Mouse (Mus musculus): ENCODE data around the gene Sesn2. TPM values are rescaled to one million over a fixed set of nuclear protein-coding genes. Genes with fewer than 3 reads are reported as not detected.

The Sesn2 gene
- polyA plus RNA-seq, 1 experiment from 2014 or later, result 12.7 TPM

Other genes with a start within 250 kb of the Sesn2 start
- 35.4 and 38.1 TPM in 2 replicates for gene Gmeb1, start 248.9 kb downstream of the Sesn2 start, polyA plus RNA-seq (2015; fragmentation: Nextera tagmentation; extraction: Ambion mirVana)
- 46.0 and 48.5 TPM in 2 replicates for gene Taf12, start 236.1 kb downstream of the Sesn2 start, polyA plus RNA-seq (2015; fragmentation: Nextera tagmentation; extraction: Ambion mirVana)
- gene Rab42, start 207.1 kb downstream of the Sesn2 start, polyA plus RNA-seq (2015; fragmentation: Nextera tagmentation; extraction: Ambion mirVana), result 1.4 and 2.5 TPM in 2 replicates
- gene Trnau1ap, start 181.0 kb downstream of the Sesn2 start, polyA plus RNA-seq (2015; fragmentation: Nextera tagmentation; extraction: Ambion mirVana), result 67.2 and 75.0 TPM in 2 replicates
- 89.2 and 92.6 TPM in 2 replicates for gene Rcc1, start 156.9 kb downstream of the Sesn2 start, polyA plus RNA-seq (2015; fragmentation: Nextera tagmentation; extraction: Ambion mirVana)
- 17.6 and 18.7 TPM in 2 replicates for gene Phactr4, start 88.0 kb downstream of the Sesn2 start, polyA plus RNA-seq (2015; fragmentation: Nextera tagmentation; extraction: Ambion mirVana)
- 23.3 and 24.2 TPM in 2 replicates for gene Med18, start 46.6 kb downstream of the Sesn2 start, polyA plus RNA-seq (2015; fragmentation: Nextera tagmentation; extraction: Ambion mirVana)
- gene Atpif1, start 23.2 kb upstream of the Sesn2 start, polyA plus RNA-seq (2015; fragmentation: Nextera tagmentation; extraction: Ambion mirVana), result 913 and 923 TPM in 2 replicates
- gene Dnajc8, start 25.0 kb upstream of the Sesn2 start, polyA plus RNA-seq (2015; fragmentation: Nextera tagmentation; extraction: Ambion mirVana), result 146 and 157 TPM in 2 replicates
- 1.1 and 1.2 TPM in 2 replicates for gene Ptafr, start 53.6 kb upstream of the Sesn2 start, polyA plus RNA-seq (2015; fragmentation: Nextera tagmentation; extraction: Ambion mirVana)
- 30.6 and 31.5 TPM in 2 replicates for gene Eya3, start 128.5 kb upstream of the Sesn2 start, polyA plus RNA-seq (2015; fragmentation: Nextera tagmentation; extraction: Ambion mirVana)
- 5.1 TPM in 2 replicates for gene Xkr8, start 222.0 kb upstream of the Sesn2 start, polyA plus RNA-seq (2015; fragmentation: Nextera tagmentation; extraction: Ambion mirVana)
- 6.4 and 6.7 TPM in 2 replicates for gene Smpdl3b, start 246.8 kb upstream of the Sesn2 start, polyA plus RNA-seq (2015; fragmentation: Nextera tagmentation; extraction: Ambion mirVana)

Measured in lung, embryonic 15.5 days (tissue).